Mouse (Mus musculus) G1E (cell line): Measurements from ENCODE around the gene Ubxn6. TPM values are rescaled to one million over a fixed set of nuclear protein-coding genes. Genes with fewer than 3 reads are reported as not detected.

ENCODE experiments used
- ATAC-seq: 2 replicates; pipeline ENCODE4 v1.8.0; 2016; ENCODE audit warnings: mild to moderate bottlenecking; ENCODE audit not compliant: insufficient number of reproducible peaks, poor library complexity, low FRiP score, severe bottlenecking; ENCODE audit errors: extremely low read depth
- DNase-seq: peaks from one replicate; pipeline ENCODE4 v3.0.0; 2012; ENCODE audit warnings: low spot score
- H3K27me3 ChIP-seq: 2 replicates; pipeline ENCODE4 v1.6.1; 2012; ENCODE audit warnings: mild to moderate bottlenecking, low read length, inconsistent platforms; ENCODE audit not compliant: insufficient read depth
- H3K36me3 ChIP-seq: replicated peaks from 2 replicates; pipeline ENCODE3; 2012; ENCODE audit warnings: mild to moderate bottlenecking, inconsistent platforms
- H3K4me1 ChIP-seq: 2 replicates; pipeline ENCODE4 v1.6.1; 2012; ENCODE audit warnings: low read depth, low read length, inconsistent platforms, mixed read lengths; ENCODE audit not compliant: insufficient read depth
- H3K4me3 ChIP-seq: 2 replicates; pipeline ENCODE4 v1.5.1; 2012; ENCODE audit warnings: low read depth, mild to moderate bottlenecking, inconsistent platforms, low read length, moderate library complexity, mixed read lengths
- H3K9me3 ChIP-seq: replicated peaks from 2 replicates; pipeline ENCODE4 v1.6.1; 2012; ENCODE audit warnings: inconsistent platforms
- CTCF ChIP-seq: IDR thresholded peaks from 2 replicates; pipeline ENCODE4 v1.5.1; 2012; ENCODE audit warnings: low read depth, low read length, inconsistent platforms, mixed read lengths
- GATA1 ChIP-seq: IDR thresholded peaks from 2 replicates; pipeline ENCODE4 v1.6.1; 2012; ENCODE audit warnings: borderline replicate concordance, low read length, inconsistent platforms, mixed read lengths
- GATA2 ChIP-seq: IDR thresholded peaks from 2 replicates; pipeline ENCODE4 v1.6.1; 2012; ENCODE audit warnings: low read depth, low read length, inconsistent platforms, borderline replicate concordance
- POLR2AphosphoS5 ChIP-seq: IDR thresholded peaks from 2 replicates; pipeline ENCODE4 v1.6.1; 2012; ENCODE audit warnings: low read depth, low read length, inconsistent platforms; ENCODE audit not compliant: insufficient replicate concordance
- TAL1 ChIP-seq: conservative IDR thresholded peaks from 2 replicates; pipeline ENCODE4 v1.6.1; 2012; ENCODE audit warnings: low read depth, low read length, inconsistent platforms, mixed read lengths
- polyA plus RNA-seq: library from polyadenylated mRNA; stranded (reverse); fragments of >175 nt; gene quantifications from 2 replicates; pipeline ENCODE4 v1.2.3, GENCODE M21; 2012
- total RNA-seq, 2 experiments: library from RNA; stranded (forward) in 1 of 2; stranded (reverse) in 1 of 2; fragments of 200-1000 nt in 1 of 2; fragments of >200 nt in 1 of 2; fragmentation: Nextera tagmentation in 1 of 2; gene quantifications; 2 replicates each; pipeline ENCODE4 v1.2.3; 2014 to 2017

Ubxn6 gene
- total and polyA plus RNA-seq, 3 experiments = 9.0 to 21.4 (median 19.1) TPM

DNA sequence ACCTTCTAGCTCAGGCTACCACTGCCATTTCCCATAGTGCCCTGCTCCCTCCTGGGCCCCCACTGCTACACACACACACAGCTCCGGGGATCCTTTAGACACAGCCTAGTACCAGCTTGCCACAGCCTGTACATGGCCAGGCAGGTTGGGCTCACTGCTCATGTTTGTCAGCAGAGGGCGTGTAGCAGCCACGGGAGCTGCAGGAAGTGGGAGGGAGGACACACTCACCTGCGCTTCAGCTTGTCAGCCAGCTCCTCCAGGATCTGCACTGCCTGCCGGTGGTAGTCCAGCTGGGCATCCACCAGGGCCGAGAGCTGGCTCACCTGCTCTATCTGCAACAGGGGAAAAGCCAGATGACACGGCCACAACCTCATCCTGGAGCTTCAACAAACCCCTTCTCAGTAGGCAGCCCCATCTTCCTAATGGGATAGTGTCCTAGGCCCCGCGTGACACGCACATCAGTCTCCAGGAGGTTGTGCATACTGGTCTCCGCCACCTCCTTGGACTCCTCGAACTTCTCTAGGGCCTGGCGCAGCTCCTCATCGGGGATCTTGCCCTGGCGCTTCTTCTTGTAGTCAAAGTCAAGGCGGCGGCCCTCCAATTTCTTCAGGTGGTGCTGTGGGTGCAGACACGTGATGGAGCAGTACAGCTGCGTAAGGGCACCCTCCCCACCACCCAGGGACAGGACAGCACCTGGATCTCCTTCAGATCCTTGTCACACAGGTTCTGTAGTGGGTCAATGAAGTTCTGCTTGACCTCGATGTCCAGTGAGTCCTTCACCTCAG is 56.3 kb downstream of the Ubxn6 start:
- Histone ChIP-seq H3K4me3 (no peak overlapping the region), H3K4me1 (peaks cover 38% of the 10 kb centered on the region), H3K27me3 (no peaks in the 10 kb centered on the region), H3K9me3 (no peaks in the 10 kb centered on the region), H3K36me3 (peaks cover 94% of the 10 kb centered on the region)
- no peak for TF ChIP-seq GATA2
- TF ChIP-seq TAL1 = no peak
- no peak for TF ChIP-seq GATA1
- TF ChIP-seq CTCF = 0 out of 2 replicates have a peak, but pooled peaks have one; percentile 8
- no peak for TF ChIP-seq POLR2AphosphoS5
- ATAC-seq = peak; percentile 43; the same call in 1 of the 2 replicates
- DNase-seq = no peak

DNA sequence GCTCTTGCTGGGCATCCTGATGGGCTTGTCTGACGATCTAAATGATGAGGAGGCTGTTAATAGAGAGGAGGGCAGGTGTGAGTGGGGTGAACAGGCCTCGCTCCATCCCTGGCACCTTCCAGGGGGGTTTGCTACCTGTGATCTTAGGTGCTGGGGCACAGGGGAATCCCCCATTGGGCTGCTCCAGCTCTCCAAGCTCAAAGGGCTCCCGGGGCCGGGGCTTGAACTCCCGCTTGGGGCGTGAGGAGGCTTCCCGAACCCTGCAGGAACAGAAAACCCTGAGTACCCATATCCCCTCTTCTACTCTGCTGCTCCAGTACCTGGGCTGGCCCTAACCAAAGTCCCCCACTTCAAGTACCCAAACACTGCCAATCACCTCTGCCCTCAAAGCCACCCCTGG is 57.0 kb downstream of the Ubxn6 start:
- Histone ChIP-seq H3K9me3 (no peaks in the 10 kb centered on the region), H3K4me1 (peaks cover 32% of the 10 kb centered on the region), H3K4me3 (no peak overlapping the region), H3K36me3 (peaks cover 92% of the 10 kb centered on the region), H3K27me3 (no peaks in the 10 kb centered on the region)
- ATAC-seq = no peak
- DNase-seq = no peak
- TF ChIP-seq TAL1 (no peak), GATA2 (no peak), GATA1 (no peak), POLR2AphosphoS5 (no peak), CTCF (no peak)

Other genes starting within 250 kb of the Ubxn6 start
Only the 20 nearest of the 24 such genes appear.
- gene Zfp119a, start 196.1 kb downstream of the Ubxn6 start, total RNA-seq (2014; fragmentation: Nextera tagmentation) = 7.7 and 10.0 TPM in 2 replicates
- gene Zfp119a, start 196.1 kb downstream of the Ubxn6 start, total RNA-seq (2017) = 8.4 TPM in 2 replicates
- 0.09 and 0.26 TPM in 2 replicates for gene Zfp119a, start 196.1 kb downstream of the Ubxn6 start, polyA plus RNA-seq
- gene Zfp959, start 182.9 kb downstream of the Ubxn6 start, total RNA-seq (2014; fragmentation: Nextera tagmentation) = 14.7 and 21.5 TPM in 2 replicates
- 17.8 and 19.9 TPM in 2 replicates for gene Zfp959, start 182.9 kb downstream of the Ubxn6 start, total RNA-seq (2017)
- gene Zfp959, start 182.9 kb downstream of the Ubxn6 start, polyA plus RNA-seq = 1.2 and 1.3 TPM in 2 replicates
- 2.2 and 4.2 TPM in 2 replicates for gene Zfp119b, start 125.5 kb downstream of the Ubxn6 start, total RNA-seq (2014; fragmentation: Nextera tagmentation)
- gene Zfp119b, start 125.5 kb downstream of the Ubxn6 start, total RNA-seq (2017) = 7.8 and 10.0 TPM in 2 replicates
- 0.22 and 0.39 TPM in 2 replicates for gene Zfp119b, start 125.5 kb downstream of the Ubxn6 start, polyA plus RNA-seq
- gene Ebi3, start 122.4 kb downstream of the Ubxn6 start, total RNA-seq (2014; fragmentation: Nextera tagmentation) = 0.63 and 0.98 TPM in 2 replicates
- 1.6 and 2.0 TPM in 2 replicates for gene Ebi3, start 122.4 kb downstream of the Ubxn6 start, total RNA-seq (2017)
- 2.5 and 2.6 TPM in 2 replicates for gene Ebi3, start 122.4 kb downstream of the Ubxn6 start, polyA plus RNA-seq
- 8.3 and 12.6 TPM in 2 replicates for gene Yju2, start 115.9 kb downstream of the Ubxn6 start, total RNA-seq (2014; fragmentation: Nextera tagmentation)
- 16.7 and 18.1 TPM in 2 replicates for gene Yju2, start 115.9 kb downstream of the Ubxn6 start, total RNA-seq (2017)
- gene Yju2, start 115.9 kb downstream of the Ubxn6 start, polyA plus RNA-seq = 27.8 and 33.5 TPM in 2 replicates
- gene Shd, start 104.6 kb downstream of the Ubxn6 start, total RNA-seq (2014; fragmentation: Nextera tagmentation) = not detected in 2 replicates
- 0.58 TPM in 1 of 2 replicates, not detected in the other for gene Shd, start 104.6 kb downstream of the Ubxn6 start, total RNA-seq (2017)
- 0.33 and 0.59 TPM in 2 replicates for gene Shd, start 104.6 kb downstream of the Ubxn6 start, polyA plus RNA-seq
- not detected in 2 replicates for gene Fsd1, start 88.5 kb downstream of the Ubxn6 start, total RNA-seq (2014; fragmentation: Nextera tagmentation)
- 0.27 TPM in 1 of 2 replicates, not detected in the other for gene Fsd1, start 88.5 kb downstream of the Ubxn6 start, total RNA-seq (2017)
- not detected in 2 replicates for gene Fsd1, start 88.5 kb downstream of the Ubxn6 start, polyA plus RNA-seq
- gene Stap2, start 69.4 kb downstream of the Ubxn6 start, total RNA-seq (2014; fragmentation: Nextera tagmentation) = not detected in 2 replicates
- gene Stap2, start 69.4 kb downstream of the Ubxn6 start, total RNA-seq (2017) = 0.27 and 0.29 TPM in 2 replicates
- gene Stap2, start 69.4 kb downstream of the Ubxn6 start, polyA plus RNA-seq = not detected in 2 replicates
- 11.2 and 25.4 TPM in 2 replicates for gene Mpnd, start 69.3 kb downstream of the Ubxn6 start, total RNA-seq (2014; fragmentation: Nextera tagmentation)
- gene Mpnd, start 69.3 kb downstream of the Ubxn6 start, total RNA-seq (2017) = 39.1 and 43.9 TPM in 2 replicates
- 46.2 and 48.5 TPM in 2 replicates for gene Mpnd, start 69.3 kb downstream of the Ubxn6 start, polyA plus RNA-seq
- gene Sh3gl1, start 38.4 kb downstream of the Ubxn6 start, total RNA-seq (2014; fragmentation: Nextera tagmentation) = 21.6 and 24.3 TPM in 2 replicates
- gene Sh3gl1, start 38.4 kb downstream of the Ubxn6 start, total RNA-seq (2017) = 28.5 and 30.1 TPM in 2 replicates
- 64.2 and 74.6 TPM in 2 replicates for gene Sh3gl1, start 38.4 kb downstream of the Ubxn6 start, polyA plus RNA-seq
- 31.2 and 32.9 TPM in 2 replicates for gene Chaf1a, start 34.6 kb downstream of the Ubxn6 start, total RNA-seq (2014; fragmentation: Nextera tagmentation)
- gene Chaf1a, start 34.6 kb downstream of the Ubxn6 start, total RNA-seq (2017) = 29.0 and 31.3 TPM in 2 replicates
- gene Chaf1a, start 34.6 kb downstream of the Ubxn6 start, polyA plus RNA-seq = 84.1 and 143 TPM in 2 replicates
- gene Hdgfl2, start 4.6 kb upstream of the Ubxn6 start, total RNA-seq (2014; fragmentation: Nextera tagmentation) = 31.1 and 37.6 TPM in 2 replicates
- gene Hdgfl2, start 4.6 kb upstream of the Ubxn6 start, total RNA-seq (2017) = 73.3 and 76.0 TPM in 2 replicates
- gene Hdgfl2, start 4.6 kb upstream of the Ubxn6 start, polyA plus RNA-seq = 174 and 201 TPM in 2 replicates
- not detected in 2 replicates for gene Plin4, start 34.8 kb upstream of the Ubxn6 start, total RNA-seq (2014; fragmentation: Nextera tagmentation)
- gene Plin4, start 34.8 kb upstream of the Ubxn6 start, total RNA-seq (2017) = 0.05 and 0.06 TPM in 2 replicates
- gene Plin4, start 34.8 kb upstream of the Ubxn6 start, polyA plus RNA-seq = not detected in 2 replicates
- gene Plin5, start 42.6 kb upstream of the Ubxn6 start, total RNA-seq (2014; fragmentation: Nextera tagmentation) = not detected in 2 replicates
- 0.06 TPM in 1 of 2 replicates, not detected in the other for gene Plin5, start 42.6 kb upstream of the Ubxn6 start, total RNA-seq (2017)
- not detected in 2 replicates for gene Plin5, start 42.6 kb upstream of the Ubxn6 start, polyA plus RNA-seq
- not detected in 2 replicates for gene Lrg1, start 47.0 kb upstream of the Ubxn6 start, total RNA-seq (2014; fragmentation: Nextera tagmentation)
- not detected in 2 replicates for gene Lrg1, start 47.0 kb upstream of the Ubxn6 start, total RNA-seq (2017)
- 0.04 TPM in 1 of 2 replicates, not detected in the other for gene Lrg1, start 47.0 kb upstream of the Ubxn6 start, polyA plus RNA-seq
- 2.7 and 4.0 TPM in 2 replicates for gene Sema6b, start 65.3 kb upstream of the Ubxn6 start, total RNA-seq (2014; fragmentation: Nextera tagmentation)
- 3.4 and 3.6 TPM in 2 replicates for gene Sema6b, start 65.3 kb upstream of the Ubxn6 start, total RNA-seq (2017)
- 14.1 and 16.1 TPM in 2 replicates for gene Sema6b, start 65.3 kb upstream of the Ubxn6 start, polyA plus RNA-seq
- 2.0 and 2.1 TPM in 2 replicates for gene Tnfaip8l1, start 87.4 kb upstream of the Ubxn6 start, total RNA-seq (2014; fragmentation: Nextera tagmentation)
- 2.8 and 3.2 TPM in 2 replicates for gene Tnfaip8l1, start 87.4 kb upstream of the Ubxn6 start, total RNA-seq (2017)
- 1.0 and 1.1 TPM in 2 replicates for gene Tnfaip8l1, start 87.4 kb upstream of the Ubxn6 start, polyA plus RNA-seq
- gene Mydgf, start 108.9 kb upstream of the Ubxn6 start, total RNA-seq (2014; fragmentation: Nextera tagmentation) = 19.9 and 22.0 TPM in 2 replicates
- 32.3 and 36.2 TPM in 2 replicates for gene Mydgf, start 108.9 kb upstream of the Ubxn6 start, total RNA-seq (2017)
- gene Mydgf, start 108.9 kb upstream of the Ubxn6 start, polyA plus RNA-seq = 27.3 and 36.6 TPM in 2 replicates
- gene Dpp9, start 143.9 kb upstream of the Ubxn6 start, total RNA-seq (2014; fragmentation: Nextera tagmentation) = 22.4 and 26.8 TPM in 2 replicates
- gene Dpp9, start 143.9 kb upstream of the Ubxn6 start, total RNA-seq (2017) = 13.0 and 14.4 TPM in 2 replicates
- 61.8 and 62.4 TPM in 2 replicates for gene Dpp9, start 143.9 kb upstream of the Ubxn6 start, polyA plus RNA-seq
- gene Fem1a, start 181.8 kb upstream of the Ubxn6 start, total RNA-seq (2014; fragmentation: Nextera tagmentation) = 14.4 and 16.5 TPM in 2 replicates
- 17.8 and 18.9 TPM in 2 replicates for gene Fem1a, start 181.8 kb upstream of the Ubxn6 start, total RNA-seq (2017)
- 20.1 and 20.7 TPM in 2 replicates for gene Fem1a, start 181.8 kb upstream of the Ubxn6 start, polyA plus RNA-seq